Mouse (Mus musculus) liver, postnatal 0 days (tissue): ENCODE data around the gene Pde1b. TPM values are rescaled to one million over a fixed set of nuclear protein-coding genes. Genes with fewer than 3 reads are reported as not detected.

Source experiments
- ATAC-seq: fragments of 200-750 bp; cut with Nextera tagmentation; 2 replicates; pipeline ENCODE4 v1.8.0; 2017; ENCODE audit warnings: mild to moderate bottlenecking, moderate library complexity
- DNase-seq: peaks from one replicate; pipeline ENCODE4 v3.0.0-alpha.2; 2016
- H3K27ac ChIP-seq: fragments of 300-500 bp; sonication (generic); 2 replicates; pipeline ENCODE4 v1.5.1; 2014; ENCODE audit warnings: antibody characterized with exemption, moderate library complexity, mild to moderate bottlenecking, low read depth
- H3K27me3 ChIP-seq: fragments of 300-500 bp; sonication (generic); 2 replicates; pipeline ENCODE4 v1.6.1; 2014; ENCODE audit warnings: low read length, control low read depth, mixed read lengths; ENCODE audit not compliant: insufficient read depth
- H3K36me3 ChIP-seq: fragments of 300-500 bp; sonication (generic); replicated peaks from 2 replicates; pipeline ENCODE4 v1.6.1; 2014; ENCODE audit warnings: mild to moderate bottlenecking, control low read depth, low read length, moderate library complexity, mixed read lengths; ENCODE audit not compliant: insufficient read depth
- H3K4me1 ChIP-seq: fragments of 300-500 bp; sonication (generic); 2 replicates; pipeline ENCODE4 v1.6.1; 2014; ENCODE audit warnings: antibody characterized with exemption, mild to moderate bottlenecking, control low read depth; ENCODE audit not compliant: insufficient read depth
- H3K4me2 ChIP-seq: fragments of 300-500 bp; sonication (generic); 2 replicates; pipeline ENCODE4 v1.6.1; 2014; ENCODE audit warnings: low read depth, mild to moderate bottlenecking, low read length, moderate library complexity, mixed read lengths
- H3K4me3 ChIP-seq: fragments of 300-500 bp; sonication (generic); 2 replicates; pipeline ENCODE4 v1.5.1; 2014; ENCODE audit warnings: low read depth, low read length
- H3K9ac ChIP-seq: fragments of 300-500 bp; sonication (generic); replicated peaks from 2 replicates; pipeline ENCODE4 v1.6.1; 2014; ENCODE audit warnings: mild to moderate bottlenecking, moderate library complexity
- H3K9me3 ChIP-seq: fragments of 300-500 bp; sonication (generic); 2 replicates; pipeline ENCODE4 v1.6.1; 2016; ENCODE audit warnings: mild to moderate bottlenecking, control low read depth, low read length, mixed read lengths
- CTCF ChIP-seq: sonication (generic); IDR thresholded peaks from 2 replicates; pipeline ENCODE4 v1.5.1; 2016; ENCODE audit warnings: antibody characterized with exemption, low read depth
- EP300 ChIP-seq: IDR thresholded peaks from 2 replicates; pipeline ENCODE4 v1.6.1; 2016; ENCODE audit warnings: antibody characterized with exemption, low read depth, mild to moderate bottlenecking
- WGBS: fragments of 180-500 bp; shearing (Covaris S2); extraction: QIAGEN DNeasy Blood & Tissue Kit; methylation state at CpG from one replicate; pipeline ENCODE4 v1.1.7; 2014; ENCODE audit not compliant: insufficient replicate concordance; 5-methylcytosine and 5-hydroxymethylcytosine counted together
- polyA plus RNA-seq: library from polyadenylated mRNA; unstranded; fragments of >200 nt; fragmentation: Nextera tagmentation; extraction: Ambion mirVana; gene quantifications from 2 replicates; pipeline ENCODE4 v1.2.1, GENCODE M21; 2015

Gene Pde1b
- polyA plus RNA-seq, 1 experiment from 2014 or later: 0.62 TPM

GRCm38 (mm10) chr15:103514914-103515313 lies 12.1 kb downstream of the Pde1b start:
- DNase-seq: no peak
- no peak for TF ChIP-seq EP300
- TF ChIP-seq CTCF: no peak
- Histone ChIP-seq H3K4me2 (no peak overlapping the region), H3K4me1 (no peaks in the 10 kb centered on the region), H3K9ac (no peak overlapping the region), H3K4me3 (no peak overlapping the region), H3K9me3 (no peaks in the 10 kb centered on the region), H3K27me3 (0 out of 2 replicates have a peak, but pooled peaks cover 7% of the 10 kb centered on the region), H3K27ac (no peak overlapping the region), H3K36me3 (no peaks in the 10 kb centered on the region)
- 46% methylated on average over 3 of the region's 3 CpGs for WGBS
- ATAC-seq: no peak

GRCm38 (mm10) chr15:103518600-103519385 lies 16.0 kb downstream of the Pde1b start:
- Histone ChIP-seq H3K9me3 (no peaks in the 10 kb centered on the region), H3K4me1 (no peaks in the 10 kb centered on the region), H3K9ac (no peak overlapping the region), H3K36me3 (no peaks in the 10 kb centered on the region), H3K27ac (no peak overlapping the region), H3K27me3 (0 out of 2 replicates have a peak, but pooled peaks cover 3% of the 10 kb centered on the region), H3K4me3 (no peak overlapping the region), H3K4me2 (no peak overlapping the region)
- DNase-seq (no peak), ATAC-seq (no peak)
- TF ChIP-seq EP300 (no peak), CTCF (no peak)
- 33% methylated on average over 5 of the region's 5 CpGs for WGBS

- Histone ChIP-seq H3K4me3 (no peak overlapping the region), H3K27me3 (0 out of 2 replicates have a peak, but pooled peaks cover 2% of the 10 kb centered on the region), H3K36me3 (no peaks in the 10 kb centered on the region), H3K27ac (no peak overlapping the region), H3K4me2 (no peak overlapping the region), H3K9ac (no peak overlapping the region), H3K9me3 (no peaks in the 10 kb centered on the region), H3K4me1 (no peaks in the 10 kb centered on the region)
- 42% methylated on average over 4 of the region's 4 CpGs for WGBS
- TF ChIP-seq CTCF (no peak), EP300 (no peak)
- no peak for ATAC-seq
- no peak for DNase-seq
Measured at GRCm38 (mm10) chr15:103519386-103520378, 16.8 kb downstream of the Pde1b start.

GRCm38 (mm10) chr15:103522458-103523099 lies 19.7 kb downstream of the Pde1b start:
- Histone ChIP-seq H3K27me3 (no peaks in the 10 kb centered on the region), H3K4me2 (no peak overlapping the region), H3K36me3 (no peaks in the 10 kb centered on the region), H3K4me3 (no peak overlapping the region), H3K9me3 (no peaks in the 10 kb centered on the region), H3K4me1 (no peaks in the 10 kb centered on the region), H3K9ac (no peak overlapping the region), H3K27ac (no peak overlapping the region)
- ATAC-seq (no peak), DNase-seq (no peak)
- WGBS: 57% methylated on average over 3 of the region's 3 CpGs
- no peak for TF ChIP-seq CTCF
- no peak for TF ChIP-seq EP300

GRCm38 (mm10) chr15:103523156-103523555 lies 20.3 kb downstream of the Pde1b start:
- ATAC-seq (no peak), DNase-seq (no peak)
- no peaks in the 10 kb centered on the region for H3K27me3 ChIP-seq
- WGBS: 67% methylated on average over 3 of the region's 3 CpGs
- H3K9me3 ChIP-seq: no peaks in the 10 kb centered on the region
- H3K27ac ChIP-seq: no peak overlapping the region
- no peaks in the 10 kb centered on the region for H3K4me1 ChIP-seq
- no peak overlapping the region for H3K4me3 ChIP-seq
- H3K9ac ChIP-seq: no peak overlapping the region
- H3K4me2 ChIP-seq: no peak overlapping the region
- H3K36me3 ChIP-seq: no peaks in the 10 kb centered on the region
- TF ChIP-seq EP300 (no peak), CTCF (no peak)
